Mouse (Mus musculus) E14TG2a.4 (cell line): ENCODE results near the gene Sec62.

ENCODE experiments used
- CTCF ChIP-seq: conservative IDR thresholded peaks from 2 replicates; pipeline ENCODE4 v1.5.1; 2014; ENCODE audit warnings: low read length
- NANOG ChIP-seq: IDR thresholded peaks from 2 replicates; pipeline ENCODE4 v1.6.1; 2014; ENCODE audit warnings: borderline replicate concordance, low read length, mixed read lengths
- POU5F1 ChIP-seq: IDR thresholded peaks from 2 replicates; pipeline ENCODE4 v1.6.1; 2014; ENCODE audit warnings: low read length, borderline replicate concordance

- TF ChIP-seq CTCF (no peak), NANOG (no peak), POU5F1 (no peak)
These were observed 44.4 kb upstream of the Sec62 start for GRCm38 (mm10) chr3:30748316-30748715.
